Mouse (Mus musculus): ENCODE data around the gene Eml6. TPM values are rescaled to one million over a fixed set of nuclear protein-coding genes. Genes with fewer than 3 reads are reported as not detected.
"Not testable (repeated sequence)": the region's sequence is repeated elsewhere in the genome, so short reads cannot be mapped to it uniquely, and the experiment has no call there.

The Eml6 gene
- polyA plus RNA-seq, 1 experiment from 2014 or later = 1.4 TPM

DNA sequence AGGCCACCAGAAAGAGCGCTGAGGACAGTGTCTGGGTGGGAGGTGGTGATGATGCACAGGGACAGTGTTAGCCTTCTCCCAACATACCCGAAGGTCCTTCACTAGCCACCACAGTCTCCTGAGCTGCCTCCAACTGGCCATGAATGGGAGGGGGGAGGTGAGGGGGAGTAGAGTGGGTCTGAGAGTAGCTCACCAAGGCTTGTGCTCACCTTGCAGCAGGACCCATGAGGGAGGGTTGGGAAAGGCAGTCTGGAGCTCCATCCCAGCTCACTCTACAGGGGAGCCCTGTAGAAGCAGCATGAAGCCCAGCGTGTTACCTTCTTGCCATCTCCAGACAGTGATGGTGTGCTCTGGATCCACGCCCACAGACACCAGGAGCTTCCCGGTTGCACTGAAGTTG is 267.2 kb downstream of the Eml6 start:
- 87% methylated on average over 5 of the region's 5 CpGs for WGBS
- H3K4me3 ChIP-seq (replicated peaks) = no peak overlapping the region
- no peaks in the 10 kb centered on the region for H3K27me3 ChIP-seq
- 0 out of 2 replicates have a peak, but pooled peaks have one; percentile 33 for ATAC-seq (ENCODE audit: low FRiP score)
- H3K4me1 ChIP-seq = no peaks in the 10 kb centered on the region
- H3K36me3 ChIP-seq (replicated peaks) = no peaks in the 10 kb centered on the region
- no peaks in the 10 kb centered on the region for H3K9me3 ChIP-seq
- H3K9ac ChIP-seq = no peak overlapping the region
- no peak overlapping the region for H3K4me2 ChIP-seq
- no peak overlapping the region for H3K27ac ChIP-seq

DNA sequence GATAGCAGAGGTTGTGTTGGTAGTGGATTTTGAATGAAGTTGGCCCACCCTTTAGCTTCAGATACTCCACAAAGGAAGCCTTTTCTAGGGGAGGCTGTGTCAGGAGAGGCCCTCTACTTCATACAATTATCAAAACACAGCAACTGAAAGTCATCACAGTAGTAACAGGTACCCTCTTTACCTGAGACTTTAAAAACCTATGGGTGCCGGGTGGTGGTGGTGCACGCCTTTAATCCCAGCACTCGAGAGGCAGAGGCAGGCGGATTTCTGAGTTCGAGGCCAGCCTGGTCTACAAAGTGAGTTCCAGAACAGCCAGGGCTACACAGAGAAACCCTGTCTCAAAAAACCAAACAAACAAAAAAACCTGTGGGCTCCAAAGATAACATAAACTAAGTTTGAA is 269.8 kb downstream of the Eml6 start:
- H3K27me3 ChIP-seq; H3K9me3 ChIP-seq; H3K4me3 ChIP-seq (replicated peaks); H3K27ac ChIP-seq; H3K4me2 ChIP-seq; H3K36me3 ChIP-seq (replicated peaks); H3K4me1 ChIP-seq; ATAC-seq (ENCODE audit: low FRiP score); H3K9ac ChIP-seq: not testable (repeated sequence)
- 90% methylated on average over 5 of the region's 5 CpGs for WGBS

DNA sequence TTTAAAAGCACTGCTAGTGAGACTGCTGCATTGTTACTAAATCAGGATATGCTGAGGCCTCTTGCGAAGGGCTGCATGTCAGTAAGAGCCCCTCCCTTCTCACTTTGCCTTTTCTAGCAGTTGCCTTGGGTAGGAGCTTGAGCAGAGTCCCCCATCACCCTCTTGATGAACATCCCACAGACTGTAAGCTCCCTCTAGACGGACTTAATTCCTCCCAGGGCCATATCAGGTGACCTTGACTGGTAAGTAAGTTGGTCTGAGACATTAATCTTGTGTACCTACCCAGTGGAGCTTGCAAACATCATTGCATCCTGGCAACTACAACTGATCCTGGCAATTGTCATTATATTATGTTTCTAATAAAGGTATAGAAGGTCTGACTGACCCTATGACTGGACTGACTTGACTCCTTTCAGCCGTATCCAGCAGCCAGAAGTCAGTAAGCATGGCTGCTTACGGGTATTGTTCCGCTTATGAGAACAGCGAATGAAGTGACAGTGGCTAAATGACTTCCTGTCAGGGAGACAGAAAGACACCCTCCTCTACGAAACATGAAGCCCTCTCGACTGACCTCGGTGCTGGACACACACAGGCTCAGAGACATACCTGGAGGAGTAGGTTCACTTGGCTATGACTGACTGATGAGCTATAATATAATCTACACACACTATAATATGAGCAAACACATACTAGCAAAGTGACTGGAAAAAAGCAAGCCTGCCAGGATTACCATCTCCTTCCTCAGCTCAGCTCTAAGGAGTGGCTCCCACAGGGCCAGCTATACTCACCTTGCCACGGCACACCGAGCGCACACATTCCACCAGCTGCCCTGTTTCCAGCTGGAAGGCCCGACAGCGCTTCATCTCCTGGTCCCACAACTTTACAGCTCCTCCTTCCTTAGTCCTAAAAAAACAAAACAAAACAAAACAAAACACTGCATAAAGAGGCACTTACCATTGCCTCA is 273.9 kb downstream of the Eml6 start:
- H3K36me3 ChIP-seq (replicated peaks) = peaks cover 12% of the 10 kb centered on the region; the same call in 1 of the 2 replicates
- no peaks in the 10 kb centered on the region for H3K4me1 ChIP-seq
- no peaks in the 10 kb centered on the region for H3K9me3 ChIP-seq
- H3K4me3 ChIP-seq (replicated peaks) = no peak overlapping the region
- H3K27ac ChIP-seq = no peak overlapping the region
- no peak overlapping the region for H3K9ac ChIP-seq
- no peaks in the 10 kb centered on the region for H3K27me3 ChIP-seq
- WGBS = 88% methylated on average over 14 of the region's 14 CpGs
- H3K4me2 ChIP-seq = no peak overlapping the region
- no peak for ATAC-seq (ENCODE audit: low FRiP score)

DNA sequence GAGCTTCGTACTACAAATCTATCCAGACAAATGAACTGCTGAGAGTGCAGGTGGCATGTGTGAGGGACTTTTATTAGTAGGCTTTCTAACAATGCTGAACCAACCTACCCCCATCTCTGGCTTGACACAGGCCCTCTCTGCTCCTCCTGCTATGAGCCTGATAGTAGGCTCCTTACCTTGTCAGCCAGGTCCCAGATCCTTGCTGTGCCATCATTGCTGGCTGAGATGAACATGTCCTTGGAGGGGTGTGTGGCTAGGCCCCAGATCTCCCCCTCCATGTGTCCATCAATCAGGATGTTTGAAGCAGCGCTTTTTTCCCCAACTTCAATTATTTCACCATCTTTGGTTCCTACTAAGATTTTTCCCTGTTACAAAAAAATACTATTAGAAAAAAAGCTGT is 274.8 kb downstream of the Eml6 start:
- no peak overlapping the region for H3K4me2 ChIP-seq
- ATAC-seq (ENCODE audit: low FRiP score) = no peak
- peaks cover 21% of the 10 kb centered on the region for H3K36me3 ChIP-seq (replicated peaks)
- no peak overlapping the region for H3K9ac ChIP-seq
- no peak overlapping the region for H3K27ac ChIP-seq
- no peaks in the 10 kb centered on the region for H3K27me3 ChIP-seq
- H3K4me1 ChIP-seq = no peaks in the 10 kb centered on the region
- H3K9me3 ChIP-seq = no peaks in the 10 kb centered on the region
- H3K4me3 ChIP-seq (replicated peaks) = no peak overlapping the region
- WGBS = 95% methylated on average over 2 of the region's 2 CpGs

DNA sequence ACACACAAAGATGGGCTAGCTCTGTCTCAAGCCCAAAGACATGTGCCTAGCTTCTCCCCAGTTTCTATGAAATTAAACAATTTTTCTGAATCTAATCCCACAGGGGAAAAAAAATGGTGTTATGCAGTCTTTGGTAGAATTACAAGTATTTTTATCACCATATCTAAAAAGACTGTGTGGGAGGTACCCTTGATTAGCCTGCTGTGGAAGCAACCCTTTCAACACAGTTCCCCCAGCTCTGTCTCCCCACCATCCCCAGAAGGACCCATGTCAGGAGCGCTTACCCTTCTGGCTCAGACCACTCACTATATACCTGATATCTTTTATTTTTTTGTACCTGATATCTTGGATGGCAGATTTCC is 276.4 kb downstream of the Eml6 start:
- no peaks in the 10 kb centered on the region for H3K9me3 ChIP-seq

DNA sequence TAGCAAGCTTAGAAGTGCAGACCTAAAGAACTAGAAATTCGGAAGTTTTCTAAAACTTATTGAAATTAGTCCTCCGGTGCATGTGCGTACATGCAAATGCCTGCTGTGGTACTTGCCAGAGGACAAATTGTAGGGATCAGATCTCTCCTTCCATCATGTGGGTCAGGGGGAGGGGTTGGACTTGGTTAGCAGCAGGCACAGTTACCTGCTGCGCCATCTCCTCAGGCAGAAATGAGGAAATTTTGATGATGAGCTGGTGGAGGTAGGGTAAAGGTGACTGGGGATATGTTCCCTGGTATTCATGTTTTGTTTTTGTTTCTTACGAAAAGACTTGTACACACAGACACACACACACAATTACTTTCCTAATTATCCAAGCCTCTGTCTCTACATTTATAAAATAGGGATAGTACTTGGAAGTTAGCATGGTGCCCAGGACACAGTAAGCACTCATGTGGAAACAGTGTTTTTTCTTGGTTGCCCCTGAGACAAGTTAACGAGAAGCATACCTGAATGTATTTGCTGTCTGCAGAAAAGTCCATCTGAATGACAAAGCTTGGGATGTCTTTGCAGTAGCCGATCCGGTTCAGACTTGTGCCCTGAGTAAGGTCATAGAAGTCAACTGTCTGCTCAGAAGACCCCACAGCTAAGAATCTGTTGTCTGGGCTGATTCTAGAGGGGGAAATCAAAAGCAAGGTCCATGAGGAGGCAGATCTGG is 276.9 kb downstream of the Eml6 start:
- no peaks in the 10 kb centered on the region for H3K4me1 ChIP-seq
- no peak overlapping the region for H3K4me2 ChIP-seq
- H3K36me3 ChIP-seq (replicated peaks) = peaks cover 33% of the 10 kb centered on the region
- no peak overlapping the region for H3K4me3 ChIP-seq (replicated peaks)
- H3K27ac ChIP-seq = no peak overlapping the region
- 81% methylated on average over 8 of the region's 8 CpGs for WGBS
- no peak overlapping the region for H3K9ac ChIP-seq
- H3K27me3 ChIP-seq = no peaks in the 10 kb centered on the region
- H3K9me3 ChIP-seq = no peaks in the 10 kb centered on the region
- no peak for ATAC-seq (ENCODE audit: low FRiP score)

More for the DNA sequence above, 276.4 kb downstream of the Eml6 start:
- Histone ChIP-seq H3K9ac (no peak overlapping the region), H3K27ac (no peak overlapping the region), H3K27me3 (no peaks in the 10 kb centered on the region), H3K4me2 (no peak overlapping the region), H3K36me3 (replicated peaks) (peaks cover 30% of the 10 kb centered on the region), H3K4me1 (no peaks in the 10 kb centered on the region), H3K4me3 (replicated peaks) (no peak overlapping the region)
- ATAC-seq (ENCODE audit: low FRiP score) = no peak
- 100% methylated on average over 1 of the region's 1 CpGs for WGBS

DNA sequence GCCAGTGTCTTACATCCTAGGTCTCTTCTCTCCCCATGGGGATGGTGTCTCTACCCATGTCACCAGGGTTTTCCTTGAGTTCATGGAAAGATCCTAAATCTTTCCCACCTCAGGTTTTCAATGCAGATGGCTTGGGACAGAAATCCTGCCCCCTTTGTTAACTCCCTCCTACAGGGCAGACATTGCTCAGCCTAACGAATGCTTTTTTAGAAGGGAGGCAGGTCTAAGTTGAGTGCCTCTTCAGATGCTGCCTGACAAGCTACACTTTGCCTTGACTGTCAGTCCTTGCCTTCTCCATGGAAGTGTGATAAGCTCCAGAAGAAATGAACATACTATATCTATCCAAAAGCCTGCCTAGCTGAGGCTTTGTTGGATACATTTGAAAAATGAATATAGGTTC is 278.0 kb downstream of the Eml6 start:
- Histone ChIP-seq H3K4me1 (no peaks in the 10 kb centered on the region), H3K27ac (no peak overlapping the region), H3K4me2 (no peak overlapping the region), H3K4me3 (replicated peaks) (no peak overlapping the region), H3K9me3 (no peaks in the 10 kb centered on the region), H3K9ac (no peak overlapping the region), H3K36me3 (replicated peaks) (peaks cover 38% of the 10 kb centered on the region), H3K27me3 (no peaks in the 10 kb centered on the region)
- no peak for ATAC-seq (ENCODE audit: low FRiP score)
- WGBS = 67% methylated on average over 1 of the region's 1 CpGs

DNA sequence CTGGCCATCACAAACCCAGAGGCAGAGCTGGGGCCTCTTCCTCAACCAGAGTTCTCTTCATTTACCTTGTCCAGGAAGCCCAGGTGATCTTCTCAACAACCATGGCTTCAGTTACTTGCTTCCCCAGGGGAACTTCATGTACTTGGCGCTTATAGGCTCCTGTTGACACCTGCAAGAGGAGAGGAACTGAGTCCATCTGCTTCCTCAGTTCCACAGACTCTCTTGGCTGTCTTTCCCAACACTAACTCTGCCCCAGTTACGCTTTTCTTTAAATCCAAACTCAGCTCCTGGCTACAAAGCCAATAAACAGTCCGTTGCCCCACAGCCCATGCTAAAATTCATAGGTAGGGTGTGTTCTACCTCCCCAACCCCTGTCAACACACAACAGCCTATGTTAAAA is 278.5 kb downstream of the Eml6 start:
- ATAC-seq (ENCODE audit: low FRiP score) = no peak
- H3K4me2 ChIP-seq = no peak overlapping the region
- 94% methylated on average over 3 of the region's 3 CpGs for WGBS
- no peaks in the 10 kb centered on the region for H3K4me1 ChIP-seq
- H3K27ac ChIP-seq = no peak overlapping the region
- no peak overlapping the region for H3K4me3 ChIP-seq (replicated peaks)
- H3K9ac ChIP-seq = no peak overlapping the region
- no peaks in the 10 kb centered on the region for H3K27me3 ChIP-seq
- H3K9me3 ChIP-seq = no peaks in the 10 kb centered on the region
- H3K36me3 ChIP-seq (replicated peaks) = peaks cover 40% of the 10 kb centered on the region

DNA sequence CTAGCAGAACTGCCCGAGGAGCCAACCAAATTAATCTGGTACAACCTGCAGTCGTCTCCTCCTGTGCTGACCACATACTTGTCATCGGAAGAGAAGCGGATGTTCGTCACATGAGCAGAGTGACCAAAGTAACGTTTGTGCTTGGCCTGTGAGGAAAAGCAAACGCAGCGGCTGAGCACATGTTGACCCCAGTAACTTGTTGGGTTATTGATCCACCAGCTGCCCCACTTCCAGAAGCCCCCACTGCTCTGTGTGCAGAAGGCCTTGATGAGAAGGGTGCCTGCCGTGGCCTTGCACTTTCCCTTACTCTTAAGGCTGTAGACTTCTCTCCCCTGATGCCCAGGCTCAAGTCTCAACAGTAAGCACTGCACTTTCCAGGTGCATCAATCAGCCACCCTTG is 279.6 kb downstream of the Eml6 start:
- Histone ChIP-seq H3K4me1 (no peaks in the 10 kb centered on the region), H3K9me3 (no peaks in the 10 kb centered on the region), H3K9ac (no peak overlapping the region), H3K36me3 (replicated peaks) (peaks cover 49% of the 10 kb centered on the region), H3K27me3 (no peaks in the 10 kb centered on the region), H3K4me2 (no peak overlapping the region), H3K4me3 (replicated peaks) (no peak overlapping the region), H3K27ac (no peak overlapping the region)
- ATAC-seq (ENCODE audit: low FRiP score) = no peak
- 94% methylated on average over 9 of the region's 9 CpGs for WGBS

DNA sequence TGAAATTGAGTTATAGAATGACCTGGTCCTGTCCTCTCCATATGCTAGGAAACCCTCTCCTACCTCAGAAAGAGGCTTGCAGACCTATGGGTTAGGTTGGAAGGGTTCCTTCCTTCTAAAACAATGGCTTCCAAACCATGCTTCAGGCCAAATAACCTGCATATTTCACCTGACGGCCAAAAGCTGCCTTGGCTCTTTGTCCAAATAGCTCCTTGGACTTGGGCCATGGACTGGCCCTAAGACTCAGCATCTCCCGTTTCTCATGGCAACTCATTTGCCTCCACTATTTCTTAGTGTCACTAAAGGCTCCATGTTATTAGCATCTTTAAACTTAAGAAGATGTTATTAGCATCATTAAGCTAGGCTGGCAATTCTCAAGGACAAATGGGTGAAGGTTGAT is 280.3 kb downstream of the Eml6 start:
- Histone ChIP-seq H3K36me3 (replicated peaks) (peaks cover 49% of the 10 kb centered on the region), H3K9me3 (no peaks in the 10 kb centered on the region), H3K9ac (no peak overlapping the region), H3K4me2 (no peak overlapping the region), H3K27ac (no peak overlapping the region), H3K4me3 (replicated peaks) (no peak overlapping the region), H3K27me3 (no peaks in the 10 kb centered on the region), H3K4me1 (no peaks in the 10 kb centered on the region)
- 88% methylated on average over 2 of the region's 2 CpGs for WGBS
- no peak for ATAC-seq (ENCODE audit: low FRiP score)

DNA sequence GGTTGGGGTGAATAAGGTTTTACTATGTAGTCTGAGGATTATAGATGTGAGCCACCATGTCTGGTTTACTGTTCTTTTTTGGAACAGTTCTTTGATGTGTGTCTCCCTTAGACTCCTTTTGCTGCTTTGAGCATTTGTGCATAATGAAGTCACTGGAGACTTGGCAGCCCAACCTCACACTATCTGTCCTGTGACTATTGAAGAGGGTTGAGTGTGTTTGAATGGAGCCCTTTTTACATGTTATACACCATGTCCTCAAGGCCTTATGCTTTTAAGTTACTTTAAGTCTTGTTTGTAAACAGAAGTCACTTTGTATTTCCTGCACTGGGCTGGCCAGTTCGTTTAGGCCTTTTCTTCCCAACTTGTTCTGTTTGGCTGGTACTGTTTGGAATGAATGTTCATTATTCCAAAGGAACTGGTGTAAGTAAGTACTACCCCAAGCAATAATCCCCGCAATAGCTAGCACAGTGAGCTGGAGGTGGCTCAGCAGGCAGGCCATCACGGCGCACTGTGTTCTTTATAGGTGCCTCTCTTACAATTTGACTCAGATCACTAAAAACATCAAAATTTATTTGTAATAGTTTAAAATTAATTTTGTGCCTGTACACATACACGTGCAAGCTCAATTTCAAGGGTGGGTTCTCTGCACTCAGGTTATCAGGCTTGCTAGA is 280.9 kb downstream of the Eml6 start:
- Histone ChIP-seq H3K4me2 (no peak overlapping the region), H3K9ac (no peak overlapping the region), H3K36me3 (replicated peaks) (peaks cover 47% of the 10 kb centered on the region), H3K4me1 (no peaks in the 10 kb centered on the region), H3K27me3 (no peaks in the 10 kb centered on the region), H3K4me3 (replicated peaks) (no peak overlapping the region), H3K9me3 (no peaks in the 10 kb centered on the region), H3K27ac (no peak overlapping the region)
- ATAC-seq (ENCODE audit: low FRiP score) = no peak
- WGBS = 84% methylated on average over 5 of the region's 5 CpGs

DNA sequence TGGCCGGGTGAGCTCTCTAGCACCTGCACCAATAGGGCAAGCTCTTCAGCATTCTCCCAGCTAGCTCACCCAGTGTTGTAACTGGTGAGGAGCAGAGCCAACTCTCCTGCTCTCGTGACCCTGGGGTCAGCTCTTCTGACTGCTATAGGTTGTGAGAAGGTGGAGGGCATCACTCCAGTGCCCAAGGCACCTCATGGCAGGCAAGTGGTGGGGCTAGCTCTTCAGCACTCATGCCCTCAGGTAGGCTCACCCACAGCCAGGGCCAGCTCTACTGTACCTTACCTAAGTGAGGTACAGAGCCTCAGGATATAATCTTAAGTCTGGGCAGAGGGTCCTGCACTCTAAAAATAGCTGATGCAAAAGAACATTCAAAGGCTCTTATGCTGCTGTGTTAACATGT is 286.1 kb downstream of the Eml6 start:
- H3K27ac ChIP-seq = no peak overlapping the region
- 0 out of 2 replicates have a peak, but pooled peaks have one; percentile 18 for ATAC-seq (ENCODE audit: low FRiP score)
- H3K4me3 ChIP-seq (replicated peaks) = no peak overlapping the region
- 90% methylated on average over 2 of the region's 2 CpGs for WGBS
- no peak overlapping the region for H3K9ac ChIP-seq
- no peaks in the 10 kb centered on the region for H3K9me3 ChIP-seq
- H3K36me3 ChIP-seq (replicated peaks) = peaks cover 33% of the 10 kb centered on the region
- no peaks in the 10 kb centered on the region for H3K27me3 ChIP-seq
- H3K4me1 ChIP-seq = no peaks in the 10 kb centered on the region
- H3K4me2 ChIP-seq = no peak overlapping the region

All from forebrain, embryonic 12.5 days (tissue).